Mouse (Mus musculus) hindbrain, embryonic 15.5 days (tissue): ENCODE measurements around the gene Gpc5. TPM values are rescaled to one million over a fixed set of nuclear protein-coding genes. Genes with fewer than 3 reads are reported as not detected.

Experiments used
- ATAC-seq: fragments of 200-750 bp; cut with Nextera tagmentation; 2 replicates; pipeline ENCODE4 v1.8.0; 2017; ENCODE audit warnings: low read depth, moderate number of reproducible peaks, moderate TSS enrichment; ENCODE audit not compliant: low FRiP score
- H3K27ac ChIP-seq: fragments of 300-500 bp; sonication (generic); replicated peaks from 2 replicates; pipeline ENCODE4 v1.5.1; 2015; ENCODE audit warnings: mild to moderate bottlenecking, inconsistent platforms
- H3K27me3 ChIP-seq: fragments of 300-500 bp; sonication (generic); 2 replicates; pipeline ENCODE4 v1.6.1; 2015; ENCODE audit warnings: control low read depth, inconsistent platforms
- H3K36me3 ChIP-seq: fragments of 300-500 bp; sonication (generic); 2 replicates; pipeline ENCODE4 v1.6.1; 2015; ENCODE audit warnings: control low read depth, inconsistent platforms
- H3K4me1 ChIP-seq: fragments of 300-500 bp; sonication (generic); replicated peaks from 2 replicates; pipeline ENCODE4 v1.6.1; 2015; ENCODE audit warnings: control low read depth, inconsistent platforms
- H3K4me2 ChIP-seq: fragments of 300-500 bp; sonication (generic); 2 replicates; pipeline ENCODE4 v1.6.1; 2015; ENCODE audit warnings: moderate library complexity, mild to moderate bottlenecking, inconsistent platforms
- H3K4me3 ChIP-seq: fragments of 300-500 bp; sonication (generic); 2 replicates; pipeline ENCODE4 v1.5.1; 2015; ENCODE audit warnings: mild to moderate bottlenecking, inconsistent platforms
- H3K9ac ChIP-seq: fragments of 300-500 bp; sonication (generic); 2 replicates; pipeline ENCODE4 v1.6.1; 2015; ENCODE audit warnings: inconsistent platforms
- H3K9me3 ChIP-seq: fragments of 300-500 bp; sonication (generic); 2 replicates; pipeline ENCODE4 v1.6.1; 2016; ENCODE audit warnings: control low read depth, inconsistent platforms
- WGBS: fragments of 180-500 bp; shearing (Covaris S2); methylation state at CpG from one replicate; pipeline ENCODE4 v1.1.7; 2015; 5-methylcytosine and 5-hydroxymethylcytosine counted together
- polyA plus RNA-seq: library from polyadenylated mRNA; unstranded; fragments of >200 nt; fragmentation: Nextera tagmentation; extraction: Ambion mirVana; gene quantifications from 2 replicates; pipeline ENCODE4 v1.2.1, GENCODE M21; 2015

Gpc5 gene
- polyA plus RNA-seq, 1 experiment from 2014 or later: 9.8 TPM

DNA sequence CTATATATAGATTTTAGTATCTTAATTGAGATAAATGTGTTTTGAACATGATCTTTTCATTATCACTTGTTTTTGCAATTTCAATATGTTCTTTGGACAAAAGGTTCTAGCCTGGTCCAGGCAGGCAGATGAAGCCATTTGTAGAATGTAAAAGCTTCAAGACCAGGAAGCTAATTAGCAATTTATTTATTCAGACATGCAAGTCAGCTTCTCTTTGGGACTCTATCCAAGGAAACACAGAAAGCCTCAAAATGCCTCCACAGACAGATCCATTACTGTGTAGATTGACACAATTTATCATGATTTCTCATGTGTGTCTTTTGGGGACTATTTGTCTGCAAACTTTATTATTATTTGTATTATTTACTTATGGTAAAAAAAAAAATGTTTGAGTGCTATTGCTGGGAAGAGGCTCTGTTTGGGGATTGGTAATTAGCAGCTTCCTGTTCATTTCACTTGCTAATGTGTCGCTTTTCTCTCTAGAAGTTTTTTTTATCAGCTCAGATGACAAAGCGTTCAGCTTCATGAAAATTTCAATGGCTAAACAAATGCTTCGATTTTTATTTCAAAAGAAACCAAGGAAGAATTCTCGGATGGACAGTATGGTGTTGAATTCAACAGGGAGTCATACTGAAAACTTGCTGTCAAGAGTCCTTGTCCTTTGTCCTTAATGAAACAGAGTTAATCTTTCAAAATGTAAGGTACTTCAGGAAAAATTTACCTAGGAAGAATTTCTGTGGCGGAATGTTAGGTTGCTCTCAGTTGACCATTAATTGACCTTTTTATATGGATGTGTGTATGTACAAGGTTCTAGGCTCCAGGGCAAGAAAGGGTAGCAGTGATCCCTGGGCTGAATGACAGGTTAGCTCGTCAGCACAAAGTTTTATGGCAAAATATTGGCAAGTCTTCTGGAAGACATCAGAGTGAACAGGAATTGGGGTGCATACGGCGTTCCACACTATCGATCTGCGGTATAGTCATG, 353.1 kb downstream of the Gpc5 start:
- 64% methylated on average over 10 of the region's 10 CpGs for WGBS
- Histone ChIP-seq H3K9me3 (no peaks in the 10 kb centered on the region), H3K4me2 (no peak overlapping the region), H3K9ac (no peak overlapping the region), H3K27ac (no peak overlapping the region; the same call in 1 of the 2 replicates), H3K4me3 (no peak overlapping the region), H3K36me3 (no peaks in the 10 kb centered on the region), H3K27me3 (no peaks in the 10 kb centered on the region), H3K4me1 (no peaks in the 10 kb centered on the region)
- peak; percentile 42; the same call in 1 of the 2 replicates for ATAC-seq

DNA sequence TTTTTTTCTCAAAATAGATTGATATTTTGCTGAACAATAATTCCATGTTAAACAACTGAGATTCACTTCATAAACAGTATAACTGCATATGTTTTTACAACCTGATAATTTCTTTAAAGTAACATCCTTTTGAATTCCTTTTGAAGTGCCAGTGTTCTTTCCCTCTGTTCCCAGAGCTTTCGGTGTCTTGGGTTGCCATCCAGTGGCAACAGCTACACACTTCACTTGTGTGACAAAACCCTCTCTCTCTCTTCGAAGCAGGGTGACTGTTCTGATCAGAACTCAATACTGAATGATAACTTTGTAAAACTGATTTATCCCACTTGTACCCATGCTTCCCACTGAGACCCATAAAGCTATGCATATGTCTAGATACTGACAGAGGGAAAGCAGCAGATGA, 358.9 kb downstream of the Gpc5 start:
- H3K4me1 ChIP-seq: no peaks in the 10 kb centered on the region
- H3K36me3 ChIP-seq: no peaks in the 10 kb centered on the region
- no peak overlapping the region for H3K27ac ChIP-seq
- no peaks in the 10 kb centered on the region for H3K9me3 ChIP-seq
- no peak overlapping the region for H3K4me2 ChIP-seq
- ATAC-seq: peak; percentile 72; the same call in 1 of the 2 replicates
- no peak overlapping the region for H3K4me3 ChIP-seq
- H3K9ac ChIP-seq: no peak overlapping the region
- 69% methylated on average over 2 of the region's 2 CpGs for WGBS
- no peaks in the 10 kb centered on the region for H3K27me3 ChIP-seq

DNA sequence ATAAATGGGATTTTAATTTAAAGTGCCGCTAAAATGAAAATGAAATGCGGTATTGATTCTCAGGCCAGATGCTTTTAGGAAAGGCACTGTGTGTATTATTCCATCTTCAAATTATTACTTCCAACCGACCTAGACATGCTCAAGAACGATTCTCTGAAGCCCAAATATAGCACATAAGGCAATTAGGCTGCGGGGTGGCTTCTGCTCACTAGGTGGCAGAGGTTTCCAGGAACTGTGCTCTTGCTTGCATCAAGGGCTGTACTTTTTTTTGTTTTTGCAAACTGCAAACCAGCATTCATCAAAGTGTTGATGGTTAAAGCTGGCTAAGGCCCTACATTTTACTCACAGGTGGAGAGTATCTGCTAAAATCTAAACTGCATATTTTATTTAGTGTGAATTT, 375.9 kb downstream of the Gpc5 start:
- Histone ChIP-seq H3K4me2 (no peak overlapping the region), H3K4me1 (no peaks in the 10 kb centered on the region), H3K9me3 (no peaks in the 10 kb centered on the region), H3K36me3 (no peaks in the 10 kb centered on the region), H3K27ac (no peak overlapping the region), H3K27me3 (no peaks in the 10 kb centered on the region), H3K9ac (no peak overlapping the region), H3K4me3 (no peak overlapping the region)
- peak; percentile 42; the same call in 1 of the 2 replicates for ATAC-seq
- WGBS: 51% methylated on average over 5 of the region's 5 CpGs

GRCm38 (mm10) chr14:115475234-115475633, 383.2 kb downstream of the Gpc5 start:
- Histone ChIP-seq H3K4me1 (0 out of 2 replicates have a peak, but pooled peaks cover 5% of the 10 kb centered on the region), H3K9me3 (no peaks in the 10 kb centered on the region), H3K4me3 (no peak overlapping the region), H3K36me3 (no peaks in the 10 kb centered on the region), H3K27me3 (no peaks in the 10 kb centered on the region), H3K9ac (no peak overlapping the region), H3K27ac (no peak overlapping the region), H3K4me2 (no peak overlapping the region)
- 46% methylated on average over 4 of the region's 4 CpGs for whole genome bisulfite sequencing
- no peak for ATAC-seq

DNA sequence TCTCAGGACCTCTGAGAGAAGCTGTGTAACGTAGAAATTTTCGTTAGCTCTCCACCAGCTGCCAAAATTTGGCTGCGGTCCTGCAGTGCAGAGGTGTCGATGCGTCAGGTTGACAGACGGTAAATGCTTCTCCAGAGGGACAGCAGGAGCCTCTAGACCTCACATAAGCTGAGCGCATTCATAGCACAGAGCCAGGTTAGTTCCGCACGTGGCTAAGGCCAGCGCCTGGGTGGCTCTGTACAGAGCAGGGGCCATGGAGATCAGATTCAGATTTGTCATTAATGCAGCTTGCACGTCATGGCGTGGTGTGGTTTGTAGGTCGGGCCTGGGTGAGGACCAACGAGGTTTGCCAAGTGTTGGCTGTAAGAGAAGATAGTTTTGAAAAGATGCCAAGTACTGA, 385.3 kb downstream of the Gpc5 start:
- WGBS: 52% methylated on average over 14 of the region's 14 CpGs
- peak; percentile 71; the same call in 1 of the 2 replicates for ATAC-seq
- Histone ChIP-seq H3K4me3 (no peak overlapping the region), H3K4me2 (no peak overlapping the region), H3K9ac (no peak overlapping the region), H3K27ac (no peak overlapping the region), H3K36me3 (no peaks in the 10 kb centered on the region), H3K9me3 (no peaks in the 10 kb centered on the region), H3K27me3 (no peaks in the 10 kb centered on the region), H3K4me1 (0 out of 2 replicates have a peak, but pooled peaks cover 5% of the 10 kb centered on the region)

DNA sequence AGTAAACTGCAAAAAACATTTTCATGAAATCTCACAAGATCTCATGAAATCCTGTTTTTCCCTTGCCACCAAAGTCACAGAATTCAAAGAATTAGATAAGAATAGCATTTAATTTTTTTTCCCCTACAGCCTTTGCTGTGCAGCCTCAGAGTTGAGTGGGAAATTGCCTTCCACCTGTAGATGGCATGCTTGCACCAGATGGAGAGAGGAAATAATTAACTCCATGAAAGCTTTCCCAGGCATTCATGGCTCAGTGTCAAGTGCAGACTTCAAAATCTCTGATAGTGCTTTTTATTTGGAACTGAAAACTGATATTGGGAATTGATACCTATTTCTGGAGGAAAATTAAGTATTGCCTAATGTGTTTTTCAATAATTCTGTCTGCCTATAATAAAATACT, 393.1 kb downstream of the Gpc5 start:
- ATAC-seq: no peak
- H3K36me3 ChIP-seq: no peaks in the 10 kb centered on the region
- no peak overlapping the region for H3K27ac ChIP-seq
- no peaks in the 10 kb centered on the region for H3K27me3 ChIP-seq
- no peaks in the 10 kb centered on the region for H3K9me3 ChIP-seq
- H3K4me3 ChIP-seq: no peak overlapping the region
- no peak overlapping the region for H3K4me2 ChIP-seq
- H3K4me1 ChIP-seq: no peaks in the 10 kb centered on the region
- H3K9ac ChIP-seq: no peak overlapping the region

GRCm38 (mm10) chr14:115500794-115501193, 408.8 kb downstream of the Gpc5 start:
- Histone ChIP-seq H3K9me3 (no peaks in the 10 kb centered on the region), H3K27ac (no peak overlapping the region), H3K9ac (no peak overlapping the region), H3K36me3 (no peaks in the 10 kb centered on the region), H3K4me3 (no peak overlapping the region), H3K4me2 (no peak overlapping the region), H3K4me1 (no peaks in the 10 kb centered on the region), H3K27me3 (no peaks in the 10 kb centered on the region)
- WGBS: 24% methylated on average over 6 of the region's 6 CpGs
- no peak for ATAC-seq

DNA sequence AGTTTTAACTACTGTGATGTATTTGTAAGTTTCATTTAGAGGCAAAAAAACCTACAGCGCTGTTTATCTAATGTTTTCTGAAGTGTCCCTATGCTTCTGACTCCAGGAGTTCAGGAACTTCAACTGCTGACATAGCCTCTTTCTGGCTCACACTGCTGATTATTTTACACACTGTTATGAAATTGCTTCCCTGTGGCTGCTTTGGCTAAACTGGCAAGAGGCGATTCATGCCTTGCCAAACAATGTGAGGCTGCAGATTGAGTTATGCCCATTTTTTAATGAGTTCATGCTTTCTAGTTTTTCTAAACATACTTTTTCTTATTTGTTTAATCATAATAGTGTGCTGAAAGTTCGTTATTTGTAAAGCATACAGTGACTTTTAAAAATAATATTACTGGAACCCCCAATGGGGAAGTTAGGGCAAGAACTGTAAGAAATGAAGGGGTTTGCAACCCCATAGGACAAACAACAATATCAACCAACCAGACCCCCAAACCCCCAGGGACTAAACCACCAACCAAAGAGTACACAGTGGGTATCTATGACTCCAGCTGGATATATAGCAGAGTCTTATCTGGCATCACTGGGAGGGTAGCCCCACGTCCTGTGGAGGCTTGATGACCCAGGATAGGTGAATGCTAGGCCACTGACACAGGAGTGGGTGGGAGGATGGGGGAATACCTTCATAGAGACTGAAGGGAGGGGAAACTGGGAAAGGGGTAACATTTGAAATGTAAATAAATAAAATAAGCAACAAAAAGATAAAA, 454.7 kb downstream of the Gpc5 start:
- Histone ChIP-seq H3K4me1 (no peaks in the 10 kb centered on the region), H3K36me3 (no peaks in the 10 kb centered on the region), H3K27ac (no peak overlapping the region), H3K27me3 (no peaks in the 10 kb centered on the region), H3K9ac (no peak overlapping the region), H3K4me3 (no peak overlapping the region), H3K9me3 (no peaks in the 10 kb centered on the region), H3K4me2 (no peak overlapping the region)
- ATAC-seq: no peak
- WGBS: 83% methylated on average over 4 of the region's 4 CpGs

GRCm38 (mm10) chr14:115551996-115552395, 460.0 kb downstream of the Gpc5 start:
- Histone ChIP-seq H3K4me2 (no peak overlapping the region), H3K27ac (no peak overlapping the region), H3K4me3 (no peak overlapping the region), H3K9ac (no peak overlapping the region), H3K9me3 (no peaks in the 10 kb centered on the region), H3K4me1 (no peaks in the 10 kb centered on the region), H3K27me3 (no peaks in the 10 kb centered on the region), H3K36me3 (no peaks in the 10 kb centered on the region)
- no peak for ATAC-seq
- WGBS: 53% methylated on average over 4 of the region's 4 CpGs

DNA sequence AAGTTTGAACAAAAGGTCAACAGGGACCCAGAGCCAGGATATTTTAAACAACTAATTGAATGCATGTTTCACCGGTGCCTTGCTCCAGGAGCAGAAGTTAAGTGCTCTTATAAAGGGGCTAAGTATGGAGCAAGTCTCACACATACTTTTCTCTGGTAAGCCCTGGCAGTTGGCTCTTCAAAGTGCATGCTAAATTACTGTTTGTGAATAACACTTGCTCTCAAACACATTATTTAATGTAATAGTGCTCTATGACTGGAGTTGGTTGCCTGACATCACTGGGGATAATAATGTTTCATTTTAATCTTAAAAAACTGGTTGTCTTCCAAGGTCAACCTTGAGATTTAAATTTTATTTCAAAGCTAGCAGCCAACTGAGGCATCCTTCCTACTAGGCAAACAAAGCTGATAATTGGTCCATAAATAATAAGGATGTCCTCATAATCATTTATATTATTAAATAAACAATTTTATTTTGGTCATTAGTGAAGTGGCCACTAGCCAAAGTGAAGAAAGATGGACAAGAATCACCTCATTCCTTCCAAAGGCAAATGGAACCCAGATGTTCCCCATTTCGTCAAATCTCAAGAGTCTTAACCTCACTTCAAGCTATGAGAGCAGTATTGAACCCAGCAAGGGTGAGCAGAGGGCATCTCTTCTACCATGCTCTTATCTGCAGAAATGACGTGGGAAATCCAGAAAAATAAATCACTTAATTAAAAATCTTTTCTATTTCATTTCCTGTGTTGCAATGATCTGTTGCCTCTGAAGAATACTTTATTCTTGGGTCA, 488.6 kb downstream of the Gpc5 start:
- WGBS: 84% methylated on average over 3 of the region's 3 CpGs
- ATAC-seq: no peak

GRCm38 (mm10) chr14:115581256-115581633, 489.2 kb downstream of the Gpc5 start:
- Histone ChIP-seq H3K4me1 (no peaks in the 10 kb centered on the region), H3K4me3 (no peak overlapping the region), H3K27ac (no peak overlapping the region), H3K27me3 (no peaks in the 10 kb centered on the region), H3K9me3 (no peaks in the 10 kb centered on the region), H3K36me3 (no peaks in the 10 kb centered on the region), H3K4me2 (no peak overlapping the region), H3K9ac (no peak overlapping the region)
- no peak for ATAC-seq
- 86% methylated on average over 2 of the region's 2 CpGs for WGBS

More for the DNA sequence above, 488.6 kb downstream of the Gpc5 start:
- no peaks in the 10 kb centered on the region for H3K27me3 ChIP-seq
- no peak overlapping the region for H3K27ac ChIP-seq
- H3K9me3 ChIP-seq: no peaks in the 10 kb centered on the region
- no peak overlapping the region for H3K4me3 ChIP-seq
- no peaks in the 10 kb centered on the region for H3K36me3 ChIP-seq
- no peak overlapping the region for H3K9ac ChIP-seq
- H3K4me2 ChIP-seq: no peak overlapping the region
- H3K4me1 ChIP-seq: no peaks in the 10 kb centered on the region
